Mouse (Mus musculus) 3134 (cell line): ENCODE results near the gene 4933411K16Rik.
"Not testable (repeated sequence)": the region's sequence is repeated elsewhere in the genome, so short reads cannot be mapped to it uniquely, and the experiment has no call there.

ENCODE experiments used
- DNase-seq: peaks from one replicate; pipeline ENCODE4 v3.0.0-alpha.2; 2011; ENCODE audit warnings: low spot score; ENCODE audit not compliant: insufficient read length; ENCODE audit errors: extremely low read depth

4933411K16Rik gene

GRCm38 (mm10) chr19:42075051-42075450 is 23.0 kb downstream of the 4933411K16Rik start:
- no peak for DNase-seq

DNA sequence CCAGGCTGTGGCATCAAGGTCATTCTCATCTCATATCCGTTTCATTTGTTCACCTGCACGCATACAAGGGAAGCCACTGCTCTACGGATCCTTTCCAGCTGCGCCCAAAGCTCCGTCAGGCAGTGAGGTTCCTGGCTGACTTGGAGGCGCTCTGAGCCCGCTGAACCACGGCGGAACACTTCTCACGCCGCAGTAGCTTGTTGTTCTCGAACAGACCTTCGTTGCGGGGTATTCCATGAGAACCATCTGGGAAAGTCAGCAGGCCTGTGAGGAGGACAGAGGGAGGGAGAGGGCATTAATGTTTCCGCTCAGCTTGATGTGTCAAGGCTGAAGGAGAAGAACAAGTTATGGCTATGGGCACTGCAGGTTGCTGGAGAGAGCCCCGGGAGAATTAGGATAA is 23.9 kb downstream of the 4933411K16Rik start:
- no peak for DNase-seq

DNA sequence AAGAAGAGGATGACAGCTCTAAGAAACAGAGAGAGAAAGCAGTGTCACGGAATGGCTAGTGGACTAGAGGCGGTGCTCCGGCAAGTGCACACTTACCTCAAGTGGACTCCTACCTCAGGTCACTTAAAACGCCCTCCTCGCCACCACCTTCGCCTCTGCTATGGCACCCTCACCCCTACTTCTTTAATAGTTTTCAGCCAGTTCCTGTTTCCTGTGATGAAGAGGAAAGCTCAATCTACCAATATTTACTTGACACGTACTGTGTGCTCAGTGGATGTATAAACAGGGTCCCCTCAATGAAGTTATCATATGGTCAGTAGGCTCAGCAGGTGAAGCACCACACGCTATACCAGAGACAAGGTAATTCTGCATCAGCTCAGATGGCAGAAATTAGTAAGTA is 26.5 kb downstream of the 4933411K16Rik start:
- DNase-seq: no peak

- DNase-seq: no peak
Observed at GRCm38 (mm10) chr19:42079006-42079405, 27.0 kb downstream of the 4933411K16Rik start.

- peak; percentile 70 for DNase-seq
Observed at GRCm38 (mm10) chr19:42079950-42080349, 27.9 kb downstream of the 4933411K16Rik start.

- DNase-seq: no peak
Observed at GRCm38 (mm10) chr19:42080469-42080868, 28.4 kb downstream of the 4933411K16Rik start.

DNA sequence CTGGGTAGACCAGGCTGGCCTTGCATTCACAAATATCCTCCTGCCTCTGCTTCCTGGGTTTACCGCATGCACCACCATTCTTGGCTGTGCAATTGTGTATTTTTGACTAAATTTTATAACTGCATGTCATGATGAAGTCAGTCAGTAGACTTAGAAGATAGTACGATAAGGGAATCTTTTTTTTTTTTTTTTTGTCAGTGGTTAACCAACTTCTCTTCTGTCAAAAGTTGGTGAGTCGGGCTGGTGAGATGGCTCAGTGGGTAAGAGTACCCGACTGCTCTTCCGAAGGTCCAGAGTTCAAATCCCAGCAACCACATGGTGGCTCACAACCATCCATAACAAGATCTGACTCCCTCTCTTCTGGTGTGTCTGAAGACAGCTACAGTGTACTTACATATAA is 29.6 kb downstream of the 4933411K16Rik start:
- DNase-seq: not testable (repeated sequence)

- DNase-seq: no peak
Observed at GRCm38 (mm10) chr19:42085690-42086089, 33.6 kb downstream of the 4933411K16Rik start.

GRCm38 (mm10) chr19:42086166-42086565 is 34.1 kb downstream of the 4933411K16Rik start, which contains the start of gene Morn4:
Gene Morn4 (minus strand): TSS chr19:42086357.
- peak; percentile 73 for DNase-seq

- peak; percentile 54 for DNase-seq
Observed at GRCm38 (mm10) chr19:42089103-42089747, 37.2 kb downstream of the 4933411K16Rik start.

GRCm38 (mm10) chr19:42089748-42090595 is 37.9 kb downstream of the 4933411K16Rik start, which contains the start of gene Pi4k2a:
Gene Pi4k2a (plus strand): TSS chr19:42090470.
- DNase-seq: peak; percentile 99

DNA sequence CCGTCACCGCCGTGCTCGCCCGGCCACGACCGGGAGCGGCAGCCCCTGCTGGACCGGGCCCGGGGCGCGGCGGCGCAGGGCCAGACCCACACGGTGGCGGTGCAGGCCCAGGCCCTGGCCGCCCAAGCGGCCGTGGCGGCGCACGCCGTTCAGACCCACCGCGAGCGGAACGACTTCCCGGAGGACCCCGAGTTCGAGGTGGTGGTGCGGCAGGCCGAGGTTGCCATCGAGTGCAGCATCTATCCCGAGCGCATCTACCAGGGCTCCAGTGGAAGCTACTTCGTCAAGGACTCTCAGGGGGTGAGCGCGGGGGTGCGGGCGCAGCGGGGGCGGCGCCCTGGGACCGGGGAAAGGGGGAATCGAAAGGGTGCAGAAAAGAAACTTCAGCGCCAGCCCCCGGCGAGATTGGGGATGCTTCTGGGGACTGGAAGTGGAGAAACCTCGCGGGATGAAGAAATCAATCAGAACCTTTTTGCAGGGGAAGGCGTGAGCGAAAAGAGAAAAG is 38.6 kb downstream of the 4933411K16Rik start:
- DNase-seq: peak; percentile 74

DNA sequence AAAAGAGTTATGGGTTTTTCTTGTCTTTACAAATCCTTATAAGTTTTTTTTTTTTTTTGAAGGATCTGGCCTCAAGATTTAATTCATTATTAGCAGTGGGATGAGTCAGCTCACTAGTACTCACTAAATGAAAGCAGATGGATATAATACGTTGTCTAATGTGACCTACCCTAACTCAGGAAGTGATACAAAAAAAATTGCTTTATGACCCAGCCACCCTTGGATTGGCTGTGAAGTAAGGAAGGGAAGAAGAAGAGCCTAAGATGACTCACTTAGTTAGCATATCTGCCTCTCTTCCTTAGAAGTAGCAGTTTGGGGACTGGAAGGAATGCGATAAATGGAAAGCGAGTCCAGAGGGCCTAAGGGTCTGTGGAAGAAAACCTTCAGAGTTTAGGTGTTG is 47.4 kb downstream of the 4933411K16Rik start:
- DNase-seq: no peak
